Comparison of ENCODE assay signal across 10 mouse cellular contexts in genomic region chr17:14753095-14753494, GRCm38 (mm10). TPM values are rescaled to one million over a fixed set of nuclear protein-coding genes. Genes with fewer than 3 reads are reported as not detected.
DNase-seq lines count a peak whose midpoint lies in the region; ATAC-seq lines count a peak whose summit lies in the region.
"Had no signal": no experiment of that assay in that cellular context is flagged by ENCODE, and none has a peak within 500 bp of the region (broad histone marks: within the 10 kb centered on the region; RNA-seq: fewer than 3 reads in every experiment).

No protein-coding gene starts in this region.

- ATAC-seq in megakaryocyte-erythroid progenitor cell, adult 5-6 weeks (replicated peaks; ENCODE audit: low FRiP score, low TSS enrichment, poor library complexity, severe bottlenecking): no peak
- ATAC-seq in cerebellum, adult (ENCODE audit: insufficient number of reproducible peaks, low FRiP score, low TSS enrichment): no peak
- ATAC-seq: forebrain, embryonic 16.5 days had no signal

- intact Hi-C loops in heart, postnatal 25 days (cut with DNase I): no loop called here

- DNase-seq in ovary, adult 18-20 months (ENCODE audit: low spot score): peak; percentile 7
- no peak for DNase-seq in ovary, postnatal 10 days (ENCODE audit: low spot score)
- DNase-seq in brain, adult 2 months (ENCODE audit: low read depth, low spot score): peak; percentile 23
- DNase-seq in heart, postnatal 25 days (ENCODE audit: low spot score): peak; percentile 31
- peak; percentile 71 for DNase-seq in lung, postnatal 25 days (ENCODE audit: low spot score)
- DNase-seq in layer of hippocampus, adult 8-10 months (ENCODE audit: low spot score in 2 of 2): no peak
- DNase-seq: cerebellum, adult 9-11 months had no signal

RNA-seq across cellular contexts. Expression of gene Thbs2, which starts 59.1 kb away (rescaled TPM):
- 10 to 100 TPM; 14.6 to 16.5 TPM for total RNA-seq in heart, postnatal 25 days (2021)
- total RNA-seq in megakaryocyte-erythroid progenitor cell, adult 5-6 weeks (2014; fragmentation: Nextera tagmentation): 0.22 TPM in 1 of 2 replicates, not detected in the other
- 0.09 TPM in 1 of 2 replicates, not detected in the other for total RNA-seq in megakaryocyte-erythroid progenitor cell, adult 5-6 weeks (2017)
- total RNA-seq in layer of hippocampus, adult 8-10 months (2022): 1 to 10 TPM; 3.5 to 8.7 (median 5.0) TPM

Comparison
In these comparisons a context has a peak if more than half of its experiments do, and no peak if none do; other contexts are left out.
1. DNase-seq: peak in ovary, adult 18-20 months (single experiment), brain, adult 2 months (single experiment), heart, postnatal 25 days (single experiment) and lung, postnatal 25 days (single experiment); none in ovary, postnatal 10 days (single experiment) and layer of hippocampus, adult 8-10 months (0 of 2).